Mouse (Mus musculus): Measurements from ENCODE around the gene Arhgap21. TPM values are rescaled to one million over a fixed set of nuclear protein-coding genes. Genes with fewer than 3 reads are reported as not detected.

The Arhgap21 gene
- polyA plus RNA-seq, 1 experiment from 2014 or later: 19.2 TPM

- no peak for ATAC-seq (ENCODE audit: insufficient number of reproducible peaks, insufficient read depth, low FRiP score, low read depth)
- Histone ChIP-seq H3K9me3 (ENCODE audit: control insufficient read depth, low read depth, low read length) (no peaks in the 10 kb centered on the region), H3K27me3 (ENCODE audit: control insufficient read depth, insufficient read depth, low read length) (no peaks in the 10 kb centered on the region), H3K4me2 (replicated peaks; ENCODE audit: low read depth, low read length) (no peak overlapping the region), H3K36me3 (ENCODE audit: control insufficient read depth, insufficient read depth, low read length) (no peaks in the 10 kb centered on the region), H3K27ac (ENCODE audit: low read length) (no peak overlapping the region), H3K4me1 (ENCODE audit: control insufficient read depth, insufficient read depth, low read length) (no peaks in the 10 kb centered on the region), H3K4me3 (ENCODE audit: low read depth, low read length) (no peak overlapping the region), H3K9ac (replicated peaks; ENCODE audit: low read depth, low read length) (no peak overlapping the region)
- 81% methylated on average over 2 of the region's 2 CpGs for WGBS
Observed at GRCm38 (mm10) chr2:20921558-20921957, 47.1 kb downstream of the Arhgap21 start.

DNA sequence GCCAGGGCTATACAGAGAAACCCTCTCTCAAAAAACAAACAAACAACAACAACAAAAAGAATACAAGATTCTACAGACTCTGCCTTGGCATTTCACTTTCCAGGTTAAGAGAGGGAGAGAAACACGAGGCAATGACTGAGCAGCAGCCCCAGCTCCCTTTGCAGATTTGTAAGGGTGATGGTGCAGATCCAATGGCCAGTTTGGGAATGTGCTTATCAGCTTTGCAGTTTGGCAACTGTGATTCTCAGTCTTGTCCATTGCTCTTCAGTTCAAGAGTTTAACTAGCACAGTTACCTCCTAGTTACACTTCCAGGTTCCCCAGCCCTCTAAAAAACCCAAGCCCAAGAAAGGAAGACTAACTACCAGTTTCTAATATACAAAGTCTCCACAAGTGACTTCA lies 47.7 kb downstream of the Arhgap21 start:
- Histone ChIP-seq H3K27ac (ENCODE audit: low read length) (no peak overlapping the region), H3K9me3 (ENCODE audit: control insufficient read depth, low read depth, low read length) (no peaks in the 10 kb centered on the region), H3K4me3 (ENCODE audit: low read depth, low read length) (no peak overlapping the region), H3K9ac (replicated peaks; ENCODE audit: low read depth, low read length) (no peak overlapping the region), H3K36me3 (ENCODE audit: control insufficient read depth, insufficient read depth, low read length) (no peaks in the 10 kb centered on the region), H3K4me2 (replicated peaks; ENCODE audit: low read depth, low read length) (no peak overlapping the region), H3K27me3 (ENCODE audit: control insufficient read depth, insufficient read depth, low read length) (no peaks in the 10 kb centered on the region), H3K4me1 (ENCODE audit: control insufficient read depth, insufficient read depth, low read length) (no peaks in the 10 kb centered on the region)
- ATAC-seq (ENCODE audit: insufficient number of reproducible peaks, insufficient read depth, low FRiP score, low read depth): no peak
- 88% methylated on average over 1 of the region's 1 CpGs for WGBS

GRCm38 (mm10) chr2:20914531-20915320 lies 54.0 kb downstream of the Arhgap21 start:
- 84% methylated on average over 10 of the region's 10 CpGs for WGBS
- Histone ChIP-seq H3K36me3 (ENCODE audit: control insufficient read depth, insufficient read depth, low read length) (peaks cover 3% of the 10 kb centered on the region; the same call in 1 of the 2 replicates), H3K4me1 (ENCODE audit: control insufficient read depth, insufficient read depth, low read length) (no peaks in the 10 kb centered on the region), H3K4me2 (replicated peaks; ENCODE audit: low read depth, low read length) (no peak overlapping the region), H3K27me3 (ENCODE audit: control insufficient read depth, insufficient read depth, low read length) (no peaks in the 10 kb centered on the region), H3K9ac (replicated peaks; ENCODE audit: low read depth, low read length) (no peak overlapping the region), H3K9me3 (ENCODE audit: control insufficient read depth, low read depth, low read length) (no peaks in the 10 kb centered on the region), H3K27ac (ENCODE audit: low read length) (no peak overlapping the region), H3K4me3 (ENCODE audit: low read depth, low read length) (no peak overlapping the region)
- ATAC-seq (ENCODE audit: insufficient number of reproducible peaks, insufficient read depth, low FRiP score, low read depth): no peak

DNA sequence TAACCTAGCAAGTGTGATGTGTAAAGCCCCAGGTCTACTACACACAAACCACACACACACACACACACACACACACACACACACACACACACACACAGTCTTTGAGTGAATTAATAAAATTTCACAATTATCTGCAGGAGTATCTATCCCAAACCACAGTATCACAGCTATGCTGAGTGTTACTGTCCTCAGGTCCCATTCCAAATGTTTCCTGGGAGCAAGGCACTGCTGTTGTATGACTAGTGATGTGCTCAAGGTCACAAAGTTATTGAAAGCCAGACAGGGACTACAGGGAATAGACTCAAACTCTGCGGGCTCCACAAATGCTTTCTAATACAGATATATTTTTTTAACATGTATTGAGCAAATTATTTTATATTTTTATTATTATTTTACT lies 55.7 kb downstream of the Arhgap21 start:
- no peak overlapping the region for H3K27ac ChIP-seq (ENCODE audit: low read length)
- H3K27me3 ChIP-seq (ENCODE audit: control insufficient read depth, insufficient read depth, low read length): no peaks in the 10 kb centered on the region
- H3K4me1 ChIP-seq (ENCODE audit: control insufficient read depth, insufficient read depth, low read length): no peaks in the 10 kb centered on the region
- H3K36me3 ChIP-seq (ENCODE audit: control insufficient read depth, insufficient read depth, low read length): peaks cover 3% of the 10 kb centered on the region; the same call in 1 of the 2 replicates
- no peak overlapping the region for H3K4me2 ChIP-seq (replicated peaks; ENCODE audit: low read depth, low read length)
- no peak overlapping the region for H3K9ac ChIP-seq (replicated peaks; ENCODE audit: low read depth, low read length)
- H3K4me3 ChIP-seq (ENCODE audit: low read depth, low read length): no peak overlapping the region
- no peak for ATAC-seq (ENCODE audit: insufficient number of reproducible peaks, insufficient read depth, low FRiP score, low read depth)
- WGBS: 97% methylated on average over 1 of the region's 1 CpGs
- H3K9me3 ChIP-seq (ENCODE audit: control insufficient read depth, low read depth, low read length): no peaks in the 10 kb centered on the region

DNA sequence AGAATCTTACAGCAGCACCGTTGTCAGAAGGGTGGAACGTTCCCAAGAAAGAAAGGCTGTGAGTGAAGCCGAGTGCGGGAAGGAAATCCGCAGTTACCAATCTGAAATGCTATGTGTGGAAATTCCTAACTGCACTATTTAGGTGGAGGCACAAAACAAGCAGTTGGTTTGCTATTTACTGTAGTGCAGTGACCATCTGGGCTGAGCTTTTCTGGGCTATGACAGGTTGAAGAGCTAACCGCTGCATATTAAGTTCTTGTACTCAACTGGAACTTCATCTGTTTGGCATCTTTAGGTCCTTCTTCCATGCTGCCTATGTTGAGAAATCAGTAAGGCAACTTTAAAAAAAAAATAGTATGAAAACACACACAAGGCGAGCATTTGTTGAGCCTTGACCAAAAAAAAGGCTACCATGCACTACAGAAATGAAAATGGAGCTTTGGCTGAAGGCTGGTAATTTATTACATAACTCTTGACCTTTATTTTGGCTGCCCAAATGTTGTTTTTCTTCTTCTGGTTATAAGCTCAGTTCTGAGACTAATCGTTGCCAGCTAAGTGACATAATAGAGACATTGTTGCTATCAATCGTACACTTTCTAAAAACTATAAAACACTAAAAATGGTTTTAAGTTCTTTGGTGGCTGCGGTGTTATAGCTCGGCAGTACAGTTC lies 56.2 kb downstream of the Arhgap21 start:
- H3K36me3 ChIP-seq (ENCODE audit: control insufficient read depth, insufficient read depth, low read length): peaks cover 3% of the 10 kb centered on the region; the same call in 1 of the 2 replicates
- ATAC-seq (ENCODE audit: insufficient number of reproducible peaks, insufficient read depth, low FRiP score, low read depth): no peak

DNA sequence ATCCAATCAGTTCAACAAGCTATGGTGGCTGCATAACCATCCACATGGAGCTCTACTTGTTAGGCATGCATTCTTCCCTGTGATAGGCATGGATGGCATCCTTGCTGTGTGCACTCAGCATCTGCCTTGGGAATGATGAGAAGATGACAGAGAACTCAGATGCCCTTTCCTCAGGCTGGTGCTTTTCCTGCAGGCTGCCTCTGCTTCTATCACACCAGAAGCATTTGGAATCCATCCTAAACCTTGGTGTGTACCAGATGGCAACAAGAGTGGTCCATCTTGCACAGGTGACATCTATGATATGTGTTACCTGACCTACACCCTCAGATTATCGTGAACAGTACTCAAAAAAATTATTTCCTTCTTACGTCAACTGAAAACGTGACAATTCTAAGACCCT lies 58.2 kb downstream of the Arhgap21 start:
- no peak for ATAC-seq (ENCODE audit: insufficient number of reproducible peaks, insufficient read depth, low FRiP score, low read depth)
- no peak overlapping the region for H3K4me3 ChIP-seq (ENCODE audit: low read depth, low read length)
- peaks cover 3% of the 10 kb centered on the region; the same call in 1 of the 2 replicates for H3K36me3 ChIP-seq (ENCODE audit: control insufficient read depth, insufficient read depth, low read length)
- 84% methylated on average over 3 of the region's 3 CpGs for WGBS
- no peaks in the 10 kb centered on the region for H3K27me3 ChIP-seq (ENCODE audit: control insufficient read depth, insufficient read depth, low read length)
- no peak overlapping the region for H3K27ac ChIP-seq (ENCODE audit: low read length)
- no peak overlapping the region for H3K9ac ChIP-seq (replicated peaks; ENCODE audit: low read depth, low read length)
- no peaks in the 10 kb centered on the region for H3K4me1 ChIP-seq (ENCODE audit: control insufficient read depth, insufficient read depth, low read length)
- H3K4me2 ChIP-seq (replicated peaks; ENCODE audit: low read depth, low read length): no peak overlapping the region
- no peaks in the 10 kb centered on the region for H3K9me3 ChIP-seq (ENCODE audit: control insufficient read depth, low read depth, low read length)

More for the DNA sequence above, 56.2 kb downstream of the Arhgap21 start:
- Histone ChIP-seq H3K27ac (ENCODE audit: low read length) (no peak overlapping the region), H3K4me2 (replicated peaks; ENCODE audit: low read depth, low read length) (no peak overlapping the region), H3K4me1 (ENCODE audit: control insufficient read depth, insufficient read depth, low read length) (no peaks in the 10 kb centered on the region), H3K27me3 (ENCODE audit: control insufficient read depth, insufficient read depth, low read length) (no peaks in the 10 kb centered on the region), H3K4me3 (ENCODE audit: low read depth, low read length) (no peak overlapping the region), H3K9ac (replicated peaks; ENCODE audit: low read depth, low read length) (no peak overlapping the region), H3K9me3 (ENCODE audit: control insufficient read depth, low read depth, low read length) (no peaks in the 10 kb centered on the region)
- WGBS: 95% methylated on average over 11 of the region's 11 CpGs

DNA sequence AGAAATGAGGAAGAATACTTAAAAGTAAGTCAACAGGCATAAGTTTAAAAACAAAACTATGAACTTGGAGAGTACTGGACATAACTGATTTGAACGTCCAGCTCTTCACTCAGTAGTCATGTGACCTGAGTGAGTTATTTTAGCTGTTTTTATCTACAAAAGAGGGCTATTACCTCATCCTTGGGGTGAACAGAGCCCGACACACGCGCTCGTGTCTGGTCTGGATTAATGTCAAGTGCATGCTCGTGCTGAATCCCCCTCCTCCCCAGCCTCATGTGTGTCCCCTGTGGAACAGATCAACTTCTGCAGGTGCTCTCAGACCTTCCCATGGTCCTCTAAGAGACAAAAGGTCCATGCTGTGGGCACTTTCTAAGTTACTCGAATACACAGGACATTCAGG lies 59.3 kb downstream of the Arhgap21 start:
- Histone ChIP-seq H3K4me2 (replicated peaks; ENCODE audit: low read depth, low read length) (no peak overlapping the region), H3K27ac (ENCODE audit: low read length) (no peak overlapping the region), H3K36me3 (ENCODE audit: control insufficient read depth, insufficient read depth, low read length) (peaks cover 3% of the 10 kb centered on the region; the same call in 1 of the 2 replicates), H3K9ac (replicated peaks; ENCODE audit: low read depth, low read length) (no peak overlapping the region), H3K4me1 (ENCODE audit: control insufficient read depth, insufficient read depth, low read length) (no peaks in the 10 kb centered on the region), H3K9me3 (ENCODE audit: control insufficient read depth, low read depth, low read length) (no peaks in the 10 kb centered on the region), H3K27me3 (ENCODE audit: control insufficient read depth, insufficient read depth, low read length) (no peaks in the 10 kb centered on the region), H3K4me3 (ENCODE audit: low read depth, low read length) (no peak overlapping the region)
- WGBS: 57% methylated on average over 7 of the region's 7 CpGs
- no peak for ATAC-seq (ENCODE audit: insufficient number of reproducible peaks, insufficient read depth, low FRiP score, low read depth)

DNA sequence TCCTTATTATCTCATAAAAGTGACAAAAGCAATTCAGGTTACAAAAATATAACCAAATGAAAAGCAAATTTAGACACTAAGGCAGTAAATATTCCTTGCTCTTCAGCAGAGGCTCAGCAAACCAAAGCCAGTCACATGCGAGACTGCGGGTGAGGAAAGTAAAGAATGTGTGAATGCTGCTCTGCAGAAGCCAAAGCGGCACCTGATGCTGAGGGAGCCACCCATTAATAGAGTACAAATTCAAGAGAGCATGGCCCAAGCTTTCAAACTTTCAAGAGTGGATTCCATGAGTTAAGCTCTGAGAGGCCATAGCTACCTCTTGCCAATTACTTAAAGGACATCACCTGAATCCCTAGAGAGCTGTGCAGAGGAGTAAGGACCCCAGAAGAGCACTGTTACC lies 61.4 kb downstream of the Arhgap21 start:
- Histone ChIP-seq H3K4me1 (ENCODE audit: control insufficient read depth, insufficient read depth, low read length) (no peaks in the 10 kb centered on the region), H3K9me3 (ENCODE audit: control insufficient read depth, low read depth, low read length) (no peaks in the 10 kb centered on the region), H3K27me3 (ENCODE audit: control insufficient read depth, insufficient read depth, low read length) (no peaks in the 10 kb centered on the region), H3K4me2 (replicated peaks; ENCODE audit: low read depth, low read length) (no peak overlapping the region), H3K9ac (replicated peaks; ENCODE audit: low read depth, low read length) (no peak overlapping the region), H3K27ac (ENCODE audit: low read length) (no peak overlapping the region), H3K36me3 (ENCODE audit: control insufficient read depth, insufficient read depth, low read length) (peaks cover 3% of the 10 kb centered on the region; the same call in 1 of the 2 replicates), H3K4me3 (ENCODE audit: low read depth, low read length) (no peak overlapping the region)
- no peak for ATAC-seq (ENCODE audit: insufficient number of reproducible peaks, insufficient read depth, low FRiP score, low read depth)
- WGBS: 86% methylated on average over 3 of the region's 3 CpGs

Measured in stomach, embryonic 14.5 days (tissue).